Mouse (Mus musculus): ENCODE data around the gene Ddhd1. TPM values are rescaled to one million over a fixed set of nuclear protein-coding genes. Genes with fewer than 3 reads are reported as not detected.

The Ddhd1 gene
- polyA plus RNA-seq (2014; fragmentation: Illumina TruSeq; extraction: RNeasy Lipid Tissue Mini Kit (QIAGEN cat#74804); ENCODE audit: low read depth, low replicate concordance): 28.0 TPM

DNA sequence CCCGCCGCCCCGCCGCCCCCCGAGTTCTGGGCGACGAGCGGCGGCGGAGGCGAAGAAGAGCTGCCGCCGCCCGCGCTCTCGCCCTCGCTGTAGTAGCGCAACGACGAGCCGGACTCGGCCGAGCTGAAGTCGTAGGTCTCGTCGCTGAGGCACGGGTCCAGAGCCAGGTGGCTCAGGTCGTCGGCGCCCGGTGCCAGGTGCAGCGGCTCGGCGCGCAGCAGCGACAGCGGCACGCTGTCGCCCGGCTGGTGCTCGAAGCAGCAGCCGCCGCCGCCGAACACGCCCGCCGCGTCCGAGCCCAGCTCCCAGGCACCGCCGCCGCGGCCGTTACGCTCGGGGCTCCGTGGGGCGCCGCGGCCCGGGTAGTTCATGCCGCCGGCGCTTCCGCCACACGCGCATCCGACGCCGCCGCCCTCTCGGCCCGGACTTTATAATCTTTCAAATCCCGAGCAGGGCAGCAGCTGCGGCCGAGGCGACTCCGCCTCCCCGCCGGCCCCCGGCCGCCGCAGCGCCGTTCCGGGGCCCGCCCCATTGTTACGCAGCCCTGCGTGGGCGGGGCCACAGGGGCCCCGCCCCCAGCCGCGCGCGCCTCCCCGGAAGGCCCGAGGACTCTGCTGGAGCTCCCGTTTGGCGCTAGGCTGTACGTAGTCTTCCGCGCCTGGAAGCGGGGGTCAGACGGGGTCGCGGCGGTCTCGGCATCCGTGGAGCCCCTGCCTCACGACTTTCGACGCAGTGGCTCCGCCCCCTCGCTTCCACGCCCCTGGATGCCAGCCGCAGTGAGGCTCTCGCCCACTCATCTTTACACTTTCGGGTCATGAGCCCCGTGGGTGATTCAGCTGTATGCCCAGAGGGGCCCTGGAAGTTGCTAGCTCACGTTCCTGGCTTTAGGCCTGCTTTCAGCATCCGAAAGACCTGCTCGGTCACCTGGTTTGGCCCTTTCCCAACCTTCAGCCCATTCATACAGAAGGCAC, at the start of gene Ddhd1:
Gene Ddhd1 (minus strand): TSS at position 503 of the 971 bp plus-strand sequence.

Other genes starting within 250 kb of the Ddhd1 start
- gene Fermt2, start 128.0 kb downstream of the Ddhd1 start, polyA plus RNA-seq (2014; fragmentation: Illumina TruSeq; extraction: RNeasy Lipid Tissue Mini Kit (QIAGEN cat#74804); ENCODE audit: low read depth, low replicate concordance): 86.8 TPM

Data from adipose tissue, adult 10 weeks (tissue).